Mouse (Mus musculus) erythroblast, embryonic 14.5 days (primary cell): ENCODE data around the gene Ap1s3. TPM values are rescaled to one million over a fixed set of nuclear protein-coding genes. Genes with fewer than 3 reads are reported as not detected.
"Not testable (repeated sequence)": the region's sequence is repeated elsewhere in the genome, so short reads cannot be mapped to it uniquely, and the experiment has no call there.

Experiments
- H3K27me3 ChIP-seq: 2 replicates; pipeline ENCODE4 v1.6.1; 2012; ENCODE audit warnings: inconsistent platforms; ENCODE audit not compliant: control insufficient read depth
- H3K36me3 ChIP-seq: 2 replicates; pipeline ENCODE4 v1.6.1; 2012; ENCODE audit warnings: mild to moderate bottlenecking, inconsistent platforms; ENCODE audit not compliant: control insufficient read depth
- H3K4me1 ChIP-seq: 2 replicates; pipeline ENCODE4 v1.6.1; 2012; ENCODE audit warnings: inconsistent platforms; ENCODE audit not compliant: control insufficient read depth
- H3K4me3 ChIP-seq: replicated peaks from 2 replicates; pipeline ENCODE3; 2012; ENCODE audit warnings: moderate library complexity, mild to moderate bottlenecking, inconsistent platforms
- H3K9me3 ChIP-seq: 2 replicates; pipeline ENCODE4 v1.6.1; 2012; ENCODE audit warnings: low read length, inconsistent platforms, mixed read lengths; ENCODE audit not compliant: control insufficient read depth
- GATA1 ChIP-seq: IDR thresholded peaks from 2 replicates; pipeline ENCODE4 v1.6.1; 2012; ENCODE audit warnings: low read length, inconsistent platforms, mixed read lengths
- TAL1 ChIP-seq: IDR thresholded peaks from 3 replicates; pipeline ENCODE4 v1.6.1; 2012; ENCODE audit warnings: low read length, inconsistent platforms, mixed read lengths
- polyA plus RNA-seq: library from polyadenylated mRNA; stranded (reverse); fragments of >175 nt; gene quantifications from 2 replicates; pipeline ENCODE4 v1.2.3, GENCODE M21; 2012

The Ap1s3 gene
- polyA plus RNA-seq, 1 experiment, result 0.13 TPM

- no peaks in the 10 kb centered on the region for H3K27me3 ChIP-seq
- H3K36me3 ChIP-seq, result no peaks in the 10 kb centered on the region
- no peak for TF ChIP-seq TAL1
- no peak for TF ChIP-seq GATA1
- H3K9me3 ChIP-seq, result peaks cover 5% of the 10 kb centered on the region
- no peaks in the 10 kb centered on the region for H3K4me1 ChIP-seq
- H3K4me3 ChIP-seq, result no peak overlapping the region
Observed at GRCm38 (mm10) chr1:79619434-79619833, 52.3 kb downstream of the Ap1s3 start.

GRCm38 (mm10) chr1:79616492-79616891 lies 55.3 kb downstream of the Ap1s3 start:
- Histone ChIP-seq H3K4me3 (no peak overlapping the region), H3K27me3 (no peaks in the 10 kb centered on the region), H3K4me1 (no peaks in the 10 kb centered on the region), H3K36me3 (no peaks in the 10 kb centered on the region), H3K9me3 (peaks cover 6% of the 10 kb centered on the region)
- TF ChIP-seq GATA1 (no peak), TAL1 (no peak)

GRCm38 (mm10) chr1:79614456-79614855 lies 57.3 kb downstream of the Ap1s3 start:
- Histone ChIP-seq H3K36me3 (no peaks in the 10 kb centered on the region), H3K27me3 (no peaks in the 10 kb centered on the region), H3K4me3 (no peak overlapping the region), H3K9me3 (peaks cover 6% of the 10 kb centered on the region), H3K4me1 (no peaks in the 10 kb centered on the region)
- TF ChIP-seq GATA1, result no peak
- no peak for TF ChIP-seq TAL1

GRCm38 (mm10) chr1:79611271-79611670 lies 60.5 kb downstream of the Ap1s3 start:
- H3K4me1 ChIP-seq, H3K9me3 ChIP-seq, H3K36me3 ChIP-seq, H3K27me3 ChIP-seq, H3K4me3 ChIP-seq: not testable (repeated sequence)

GRCm38 (mm10) chr1:79608856-79609255 lies 62.9 kb downstream of the Ap1s3 start:
- H3K9me3 ChIP-seq, H3K36me3 ChIP-seq, H3K4me3 ChIP-seq, H3K4me1 ChIP-seq, H3K27me3 ChIP-seq: not testable (repeated sequence)

- Histone ChIP-seq H3K4me1 (no peaks in the 10 kb centered on the region), H3K4me3 (no peak overlapping the region), H3K27me3 (no peaks in the 10 kb centered on the region), H3K9me3 (no peaks in the 10 kb centered on the region), H3K36me3 (no peaks in the 10 kb centered on the region)
- TF ChIP-seq GATA1 (no peak), TAL1 (no peak)
Observed at GRCm38 (mm10) chr1:79602500-79602899, 69.3 kb downstream of the Ap1s3 start.

GRCm38 (mm10) chr1:79598385-79599178 lies 73.2 kb downstream of the Ap1s3 start:
- H3K9me3 ChIP-seq, result no peaks in the 10 kb centered on the region
- no peak overlapping the region for H3K4me3 ChIP-seq
- no peaks in the 10 kb centered on the region for H3K36me3 ChIP-seq
- TF ChIP-seq GATA1 (no peak), TAL1 (no peak)
- no peaks in the 10 kb centered on the region for H3K4me1 ChIP-seq
- no peaks in the 10 kb centered on the region for H3K27me3 ChIP-seq

GRCm38 (mm10) chr1:79592721-79593277 lies 79.0 kb downstream of the Ap1s3 start:
- Histone ChIP-seq H3K9me3 (no peaks in the 10 kb centered on the region), H3K27me3 (no peaks in the 10 kb centered on the region), H3K4me3 (no peak overlapping the region), H3K36me3 (no peaks in the 10 kb centered on the region), H3K4me1 (no peaks in the 10 kb centered on the region)
- TF ChIP-seq TAL1, result no peak
- no peak for TF ChIP-seq GATA1

GRCm38 (mm10) chr1:79591091-79591490 lies 80.7 kb downstream of the Ap1s3 start:
- no peaks in the 10 kb centered on the region for H3K4me1 ChIP-seq
- no peaks in the 10 kb centered on the region for H3K36me3 ChIP-seq
- H3K27me3 ChIP-seq, result no peaks in the 10 kb centered on the region
- H3K9me3 ChIP-seq, result no peaks in the 10 kb centered on the region
- no peak for TF ChIP-seq TAL1
- H3K4me3 ChIP-seq, result no peak overlapping the region
